Mouse (Mus musculus) G1E (cell line): ENCODE results near the gene Zfp92.

Experiments
- CTCF ChIP-seq: IDR thresholded peaks from 2 replicates; pipeline ENCODE4 v1.5.1; 2012; ENCODE audit warnings: low read depth, low read length, inconsistent platforms, mixed read lengths
- GATA1 ChIP-seq: IDR thresholded peaks from 2 replicates; pipeline ENCODE4 v1.6.1; 2012; ENCODE audit warnings: borderline replicate concordance, low read length, inconsistent platforms, mixed read lengths
- POLR2AphosphoS5 ChIP-seq: IDR thresholded peaks from 2 replicates; pipeline ENCODE4 v1.6.1; 2012; ENCODE audit warnings: low read depth, low read length, inconsistent platforms; ENCODE audit not compliant: insufficient replicate concordance
- TAL1 ChIP-seq: conservative IDR thresholded peaks from 2 replicates; pipeline ENCODE4 v1.6.1; 2012; ENCODE audit warnings: low read depth, low read length, inconsistent platforms, mixed read lengths

- no peak for TF ChIP-seq CTCF
- TF ChIP-seq GATA1: no peak
- TF ChIP-seq TAL1: no peak
- TF ChIP-seq POLR2AphosphoS5: no peak
Measured at GRCm38 (mm10) chrX:73441428-73441827, 30.5 kb downstream of the Zfp92 start.
